Mouse (Mus musculus): ENCODE results near the gene Lrrc55. TPM values are rescaled to one million over a fixed set of nuclear protein-coding genes. Genes with fewer than 3 reads are reported as not detected.
A peak's percentile ranks its signal among the peaks of the same experiment; 100 is the strongest.

The Lrrc55 gene
- polyA plus RNA-seq, 1 experiment from 2014 or later, result 0.25 TPM

DNA sequence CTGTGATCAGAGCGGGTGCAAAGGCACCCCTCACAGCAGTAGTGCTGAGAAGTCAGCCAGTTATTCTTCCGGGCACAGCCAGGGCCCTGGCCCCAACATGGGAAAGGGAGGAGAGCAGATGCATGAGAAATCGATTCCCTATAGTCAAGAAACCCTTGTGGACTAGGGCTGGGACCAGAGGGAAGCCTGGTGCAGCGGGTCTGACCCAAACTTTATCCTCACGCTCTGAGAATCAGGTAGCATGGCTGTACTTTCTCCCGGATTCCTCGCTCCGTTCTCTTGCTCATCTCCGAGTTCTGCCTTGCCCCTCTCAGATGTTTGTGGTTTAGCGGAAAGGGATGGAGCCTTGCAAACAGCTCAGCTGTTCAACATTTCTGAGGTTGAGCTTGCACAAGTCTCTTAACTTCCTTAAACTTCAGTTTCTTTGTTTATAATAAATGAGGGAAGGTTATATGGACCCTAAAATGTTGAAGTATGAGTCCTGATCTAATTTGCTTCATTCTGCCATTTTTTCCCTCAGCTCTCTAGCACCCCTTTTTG, 59.3 kb downstream of the Lrrc55 start:
- 73% methylated on average over 10 of the region's 10 CpGs for WGBS
- Histone ChIP-seq H3K27me3 (ENCODE audit: low read depth, poor library complexity, severe bottlenecking) (no peaks in the 10 kb centered on the region), H3K27ac (replicated peaks) (0 out of 2 replicates have a peak overlapping the region, but pooled peaks have one; percentile 13), H3K4me3 (peak overlapping the region; percentile 27), H3K4me1 (peaks cover 10% of the 10 kb centered on the region), H3K36me3 (no peaks in the 10 kb centered on the region), H3K9me3 (replicated peaks) (no peaks in the 10 kb centered on the region)
- no peak for DNase-seq (ENCODE audit: low spot score)

DNA sequence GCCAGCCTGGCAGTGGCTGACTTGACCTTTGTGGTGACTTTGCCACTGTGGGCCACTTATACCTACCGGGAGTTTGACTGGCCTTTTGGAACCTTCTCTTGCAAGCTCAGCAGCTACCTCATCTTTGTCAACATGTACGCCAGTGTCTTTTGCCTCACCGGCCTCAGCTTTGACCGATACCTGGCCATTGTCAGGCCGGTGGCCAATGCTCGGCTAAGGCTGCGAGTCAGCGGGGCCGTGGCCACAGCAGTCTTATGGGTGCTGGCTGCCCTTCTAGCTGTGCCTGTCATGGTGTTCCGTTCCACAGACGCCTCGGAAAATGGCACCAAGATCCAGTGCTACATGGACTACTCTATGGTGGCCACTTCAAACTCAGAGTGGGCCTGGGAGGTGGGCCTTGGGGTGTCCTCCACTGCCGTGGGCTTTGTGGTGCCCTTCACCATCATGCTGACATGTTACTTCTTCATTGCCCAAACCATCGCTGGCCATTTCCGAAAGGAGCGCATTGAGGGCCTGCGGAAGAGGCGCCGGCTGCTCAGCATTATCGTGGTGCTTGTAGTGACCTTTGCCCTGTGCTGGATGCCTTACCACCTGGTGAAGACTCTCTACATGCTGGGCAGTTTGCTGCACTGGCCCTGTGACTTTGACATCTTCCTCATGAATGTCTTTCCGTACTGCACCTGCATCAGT, 60.0 kb downstream of the Lrrc55 start:
- peaks cover 10% of the 10 kb centered on the region for H3K4me1 ChIP-seq
- DNase-seq (ENCODE audit: low spot score), result no peak
- no peaks in the 10 kb centered on the region for H3K27me3 ChIP-seq (ENCODE audit: low read depth, poor library complexity, severe bottlenecking)
- no peaks in the 10 kb centered on the region for H3K9me3 ChIP-seq (replicated peaks)
- WGBS, result 84% methylated on average over 21 of the region's 21 CpGs
- no peak overlapping the region for H3K27ac ChIP-seq (replicated peaks)
- peak overlapping the region; percentile 27; the same call in 1 of the 2 replicates for H3K4me3 ChIP-seq
- H3K36me3 ChIP-seq, result no peaks in the 10 kb centered on the region

DNA sequence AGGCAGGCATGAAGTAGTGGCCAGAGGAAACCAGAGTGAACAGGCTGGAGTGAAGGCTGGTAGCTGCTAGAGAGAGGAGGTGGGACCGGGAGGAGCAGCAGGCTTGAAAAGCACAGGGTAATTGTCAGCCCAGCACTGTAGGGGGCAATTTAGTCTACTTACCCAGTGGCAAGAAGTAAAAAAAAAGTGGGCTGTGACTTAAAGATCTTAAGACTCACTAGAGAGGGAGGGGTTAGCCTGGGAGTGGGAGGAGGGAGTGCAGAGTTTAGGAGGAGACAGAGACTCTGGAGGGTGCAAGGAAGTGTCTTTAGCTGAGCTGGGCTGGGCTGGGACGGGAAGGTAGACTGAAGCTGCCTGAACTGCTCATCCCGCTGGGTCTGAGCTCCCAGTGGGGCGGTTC, 60.9 kb downstream of the Lrrc55 start, which contains the start of gene Aplnr:
TSS of gene Aplnr (plus strand) at position 137 of the 400 bp plus-strand sequence.
- no peaks in the 10 kb centered on the region for H3K9me3 ChIP-seq (replicated peaks)
- peak; percentile 20 for DNase-seq (ENCODE audit: low spot score)
- no peaks in the 10 kb centered on the region for H3K36me3 ChIP-seq
- H3K4me3 ChIP-seq, result 0 out of 2 replicates have a peak within 1 kb of the TSS, but pooled peaks have one; percentile 27
- H3K27me3 ChIP-seq (ENCODE audit: low read depth, poor library complexity, severe bottlenecking), result no peaks in the 10 kb centered on the region
- peaks cover 19% of the 10 kb centered on the region for H3K4me1 ChIP-seq
- no peak within 1 kb of the TSS; the same call in 1 of the 2 replicates for H3K27ac ChIP-seq (replicated peaks)
- 7% methylated on average over 4 of the region's 4 CpGs for WGBS

DNA sequence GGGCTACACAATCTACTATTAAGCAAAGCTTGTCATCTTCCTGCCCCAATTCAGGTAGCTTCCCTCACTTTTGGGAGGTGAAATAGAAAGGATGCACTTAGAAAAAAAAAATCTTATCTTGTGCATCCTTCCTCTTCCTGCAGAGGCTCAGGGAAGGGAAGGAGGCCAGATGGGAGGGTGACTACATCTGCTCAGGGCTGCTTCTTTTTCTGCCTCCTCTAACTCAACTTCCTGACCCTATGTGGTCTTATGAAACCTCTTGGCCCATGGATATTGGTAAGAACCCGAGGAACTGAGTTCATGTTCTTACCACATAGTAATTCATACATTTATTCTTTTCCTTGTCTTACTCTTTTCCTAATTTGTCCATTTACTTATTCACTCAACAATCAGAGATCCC, 61.9 kb downstream of the Lrrc55 start:
- Histone ChIP-seq H3K4me1 (peaks cover 29% of the 10 kb centered on the region), H3K4me3 (no peak overlapping the region), H3K9me3 (replicated peaks) (no peaks in the 10 kb centered on the region), H3K36me3 (no peaks in the 10 kb centered on the region), H3K27ac (replicated peaks) (no peak overlapping the region), H3K27me3 (ENCODE audit: low read depth, poor library complexity, severe bottlenecking) (no peaks in the 10 kb centered on the region)
- no peak for DNase-seq (ENCODE audit: low spot score)
- 74% methylated on average over 1 of the region's 1 CpGs for WGBS

DNA sequence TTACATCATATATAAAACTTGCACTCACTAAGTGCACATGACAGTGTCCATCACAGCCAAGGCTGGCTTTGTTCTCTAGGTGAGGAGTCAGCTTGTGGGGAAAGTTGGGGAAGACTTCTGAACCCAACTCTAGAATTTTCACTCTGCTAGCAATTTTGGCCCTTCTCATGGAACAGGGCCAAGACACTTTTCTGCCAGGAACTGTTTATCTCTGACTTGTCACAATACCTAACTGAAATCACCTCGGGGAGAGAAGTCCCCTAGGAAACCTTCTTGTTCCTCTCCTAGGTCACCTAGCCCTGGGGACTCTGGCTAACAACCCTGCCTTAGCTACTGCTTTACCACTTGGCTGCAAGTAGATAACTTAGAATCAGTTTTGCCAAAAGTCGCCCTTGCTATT, 64.8 kb downstream of the Lrrc55 start:
- 73% methylated on average over 2 of the region's 2 CpGs for WGBS
- no peak for DNase-seq (ENCODE audit: low spot score)
- no peak overlapping the region for H3K4me3 ChIP-seq

DNA sequence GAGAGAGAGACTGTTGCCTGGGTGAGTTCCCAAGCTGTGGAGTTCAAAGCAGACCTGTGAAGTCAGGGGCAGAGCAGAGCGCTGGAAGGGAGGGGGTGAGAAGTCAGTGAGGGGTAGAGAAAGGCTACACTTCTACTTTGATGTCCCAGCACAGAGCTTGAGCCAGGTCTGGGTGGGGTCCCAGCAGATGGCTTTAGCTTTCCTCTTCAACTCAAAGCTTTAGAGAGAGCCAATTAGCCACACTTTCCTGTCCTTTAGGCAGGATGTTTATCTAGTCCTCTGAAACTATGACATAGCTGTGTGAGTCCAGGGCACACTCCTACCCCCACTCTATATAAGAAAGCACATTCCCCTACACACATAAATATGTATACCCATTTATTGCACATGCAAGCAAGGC, 65.3 kb downstream of the Lrrc55 start:
- Histone ChIP-seq H3K27me3 (ENCODE audit: low read depth, poor library complexity, severe bottlenecking) (no peaks in the 10 kb centered on the region), H3K27ac (replicated peaks) (peak overlapping the region; percentile 63; the same call in 1 of the 2 replicates), H3K9me3 (replicated peaks) (no peaks in the 10 kb centered on the region), H3K36me3 (no peaks in the 10 kb centered on the region), H3K4me1 (peaks cover 32% of the 10 kb centered on the region), H3K4me3 (no peak overlapping the region)
- 0% methylated on average over 1 of the region's 1 CpGs for WGBS
- no peak for DNase-seq (ENCODE audit: low spot score)

More for the DNA sequence above, 64.8 kb downstream of the Lrrc55 start:
- Histone ChIP-seq H3K27me3 (ENCODE audit: low read depth, poor library complexity, severe bottlenecking) (no peaks in the 10 kb centered on the region), H3K4me1 (peaks cover 32% of the 10 kb centered on the region), H3K9me3 (replicated peaks) (no peaks in the 10 kb centered on the region), H3K27ac (replicated peaks) (no peak overlapping the region), H3K36me3 (no peaks in the 10 kb centered on the region)

DNA sequence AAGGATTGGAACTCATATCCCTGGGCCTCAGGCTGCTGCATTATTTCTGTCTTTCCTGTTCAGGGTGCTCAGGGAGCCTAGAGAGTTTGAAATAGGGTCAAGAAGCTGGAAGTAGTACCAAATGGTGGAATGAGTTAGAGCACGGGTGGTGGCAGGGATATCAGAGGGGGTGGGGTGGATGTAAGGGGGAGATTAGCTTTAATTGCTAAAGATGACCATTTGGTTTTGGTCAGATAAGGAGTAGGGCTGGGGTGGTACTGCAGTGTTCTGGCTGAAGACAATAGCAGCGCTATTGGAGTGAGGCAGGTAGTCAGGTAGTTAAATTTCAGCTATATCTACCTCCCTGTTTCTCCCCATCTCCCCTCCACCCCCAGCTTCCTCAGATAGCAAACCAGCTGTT, 65.8 kb downstream of the Lrrc55 start:
- DNase-seq (ENCODE audit: low spot score), result no peak
- no peaks in the 10 kb centered on the region for H3K36me3 ChIP-seq
- H3K27ac ChIP-seq (replicated peaks), result peak overlapping the region; percentile 63; the same call in 1 of the 2 replicates
- H3K4me1 ChIP-seq, result peaks cover 29% of the 10 kb centered on the region
- H3K9me3 ChIP-seq (replicated peaks), result no peaks in the 10 kb centered on the region
- H3K27me3 ChIP-seq (ENCODE audit: low read depth, poor library complexity, severe bottlenecking), result no peaks in the 10 kb centered on the region
- 20% methylated on average over 2 of the region's 2 CpGs for WGBS
- H3K4me3 ChIP-seq, result no peak overlapping the region

DNA sequence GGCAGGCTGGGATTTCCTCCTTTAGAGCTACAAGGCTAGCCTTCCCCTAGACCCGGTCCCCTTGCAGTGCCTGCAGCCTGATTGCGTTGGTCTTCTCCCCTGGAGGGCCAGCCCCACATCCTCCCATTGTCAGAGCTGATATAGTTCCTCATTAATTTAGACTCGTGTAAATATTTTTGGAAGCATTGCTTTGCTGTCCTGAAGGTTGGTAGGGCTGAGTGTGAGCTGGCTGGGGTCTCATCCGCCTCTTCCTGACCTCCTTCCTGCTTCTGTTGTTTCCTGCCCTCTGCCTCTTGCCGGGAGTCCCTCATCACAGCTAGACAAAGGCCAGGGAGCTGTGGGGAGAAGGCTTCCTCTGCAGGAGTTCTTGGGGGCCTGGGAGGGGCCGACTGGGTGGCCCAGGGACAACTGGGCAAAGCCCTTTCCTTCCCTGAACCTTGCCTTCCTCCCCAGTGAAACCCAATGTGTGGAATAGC, 67.5 kb downstream of the Lrrc55 start:
- Histone ChIP-seq H3K9me3 (replicated peaks) (no peaks in the 10 kb centered on the region), H3K4me1 (peaks cover 22% of the 10 kb centered on the region), H3K27ac (replicated peaks) (peak overlapping the region; percentile 63; the same call in 1 of the 2 replicates), H3K27me3 (ENCODE audit: low read depth, poor library complexity, severe bottlenecking) (no peaks in the 10 kb centered on the region), H3K36me3 (no peaks in the 10 kb centered on the region), H3K4me3 (no peak overlapping the region)
- WGBS, result 46% methylated on average over 6 of the region's 6 CpGs
- DNase-seq (ENCODE audit: low spot score), result peak; percentile 12

DNA sequence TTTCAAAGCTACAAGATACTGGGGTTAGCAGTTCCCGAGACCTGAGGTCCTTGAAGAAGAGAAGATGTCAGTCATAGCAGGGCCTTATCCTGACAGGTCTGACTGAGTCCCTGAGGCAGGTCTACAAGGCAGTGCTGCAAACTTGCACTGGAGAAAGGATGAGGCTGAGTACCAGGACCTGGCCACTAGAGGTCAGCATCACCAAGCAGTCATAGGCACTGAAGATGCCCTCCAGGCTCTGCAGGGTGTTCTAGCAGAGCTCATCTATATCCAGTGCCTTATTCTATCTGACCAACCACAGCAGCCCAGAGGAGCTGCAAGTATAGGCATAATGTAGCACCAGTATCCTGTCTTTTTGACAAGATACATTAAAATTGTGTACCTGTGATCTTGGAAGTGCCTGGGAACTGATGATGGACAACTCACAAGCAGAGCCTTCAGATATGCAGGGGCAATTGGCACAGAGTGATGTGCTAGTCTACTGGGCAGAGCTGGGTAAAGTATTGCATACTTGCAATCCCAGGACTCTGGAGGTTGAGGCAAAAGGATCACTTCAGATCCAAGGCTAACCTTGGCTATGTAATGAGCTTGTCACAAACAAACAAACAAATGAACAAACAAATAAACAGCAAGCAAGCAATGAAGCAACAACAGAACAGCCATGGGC, 73.0 kb downstream of the Lrrc55 start:
- Histone ChIP-seq H3K27ac (replicated peaks) (no peak overlapping the region), H3K4me1 (no peaks in the 10 kb centered on the region), H3K9me3 (replicated peaks) (no peaks in the 10 kb centered on the region), H3K27me3 (ENCODE audit: low read depth, poor library complexity, severe bottlenecking) (no peaks in the 10 kb centered on the region), H3K4me3 (no peak overlapping the region), H3K36me3 (no peaks in the 10 kb centered on the region)
- 21% methylated on average over 1 of the region's 1 CpGs for WGBS
- peak; percentile 72 for DNase-seq (ENCODE audit: low spot score)

DNA sequence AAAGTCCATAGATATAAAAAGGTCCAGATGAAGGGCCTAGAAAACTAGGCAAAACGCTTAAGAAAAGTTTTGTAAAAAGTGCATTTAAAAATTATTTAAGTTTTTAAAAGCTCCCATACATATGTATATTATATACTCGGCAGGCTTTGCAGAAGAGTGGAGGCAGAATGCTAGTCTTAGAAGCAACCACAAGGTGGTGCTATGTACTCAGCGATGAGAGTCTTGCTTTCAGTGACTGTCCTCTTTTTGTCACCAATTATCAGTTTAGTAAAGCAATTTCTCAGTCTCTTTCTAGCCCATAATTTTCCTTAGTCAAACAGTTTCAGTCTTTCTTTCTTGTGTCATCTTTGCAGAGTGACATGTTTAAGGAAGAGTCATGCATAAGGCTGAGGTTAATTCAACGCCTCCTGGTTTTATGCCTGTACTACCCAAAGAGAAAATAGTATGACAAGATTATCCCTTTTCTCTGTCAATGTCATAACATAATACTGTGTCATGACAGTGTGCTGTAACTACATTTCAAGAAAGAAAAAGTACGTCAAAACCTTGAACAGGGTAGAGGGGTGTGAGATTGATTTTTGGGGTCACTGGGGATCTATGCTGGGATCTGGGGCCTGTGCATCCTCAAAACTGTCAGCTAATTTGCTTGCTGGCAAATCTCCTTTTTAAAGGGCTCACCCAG, 73.7 kb downstream of the Lrrc55 start:
- H3K4me3 ChIP-seq, result no peak overlapping the region
- WGBS, result 35% methylated on average over 5 of the region's 5 CpGs
- H3K27ac ChIP-seq (replicated peaks), result no peak overlapping the region
- H3K36me3 ChIP-seq, result no peaks in the 10 kb centered on the region
- no peaks in the 10 kb centered on the region for H3K9me3 ChIP-seq (replicated peaks)
- H3K27me3 ChIP-seq (ENCODE audit: low read depth, poor library complexity, severe bottlenecking), result no peaks in the 10 kb centered on the region
- DNase-seq (ENCODE audit: low spot score), result no peak
- H3K4me1 ChIP-seq, result no peaks in the 10 kb centered on the region
